Comparison of ENCODE assay signal across 17 mouse cellular contexts in the genomic region with DNA sequence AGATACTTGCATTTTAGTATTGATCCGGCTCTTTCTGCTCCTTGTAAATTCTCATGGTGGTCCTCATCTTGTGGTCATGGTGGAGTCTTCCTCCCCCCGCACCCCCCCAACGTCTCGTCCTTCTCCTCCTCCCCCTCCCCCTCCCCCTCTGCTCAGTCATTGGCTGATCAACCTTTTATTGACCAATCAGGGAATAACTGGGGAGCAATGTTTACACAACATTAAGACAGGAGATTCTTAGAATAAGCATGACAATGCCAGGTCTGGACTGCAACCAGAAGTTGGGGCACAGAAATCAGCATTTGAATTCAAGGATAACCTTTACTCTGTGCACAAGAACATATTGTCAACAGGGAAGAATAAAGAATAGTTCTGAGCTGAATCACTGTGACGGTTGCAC.
"Had no signal": no experiment of that assay in that cellular context is flagged by ENCODE, and none has a peak within 500 bp of the region (broad histone marks: within the 10 kb centered on the region; RNA-seq: fewer than 3 reads in every experiment).

No protein-coding gene starts in this region.

- H3K4me2 ChIP-seq: limb, embryonic 13.5 days; liver, embryonic 11.5 days; liver, embryonic 15.5 days; neural tube, embryonic 13.5 days; stomach, embryonic 15.5 days had no signal

- ATAC-seq: lung, postnatal 0 days had no signal

- H3K9me3 ChIP-seq: liver, embryonic 15.5 days; neural tube, embryonic 13.5 days; stomach, embryonic 15.5 days had no signal

- H3K4me1 ChIP-seq: limb, embryonic 13.5 days; liver, embryonic 15.5 days; stomach, embryonic 15.5 days had no signal

- H3K36me3 ChIP-seq: limb, embryonic 13.5 days; liver, embryonic 15.5 days; neural tube, embryonic 13.5 days; stomach, embryonic 15.5 days had no signal

- H3K27me3 ChIP-seq: limb, embryonic 13.5 days; liver, embryonic 15.5 days; neural tube, embryonic 13.5 days; stomach, embryonic 15.5 days had no signal

- H3K27ac ChIP-seq: limb, embryonic 13.5 days; liver, embryonic 15.5 days; neural tube, embryonic 13.5 days; stomach, embryonic 15.5 days had no signal

- DNase-seq: kidney, adult 9 months; kidney, postnatal 25 days; layer of hippocampus, adult 9-11 months; left cerebral cortex, postnatal 4 days; lung, adult 2 months; lung, postnatal 36 days; midbrain, embryonic 14.5 days; retina, postnatal 1 day; right cerebral cortex, postnatal 14 days; thymus, adult 2 months; thymus, postnatal 36 days had no signal

- H3K9ac ChIP-seq: limb, embryonic 13.5 days; liver, embryonic 15.5 days; neural tube, embryonic 13.5 days; stomach, embryonic 15.5 days had no signal

- H3K4me3 ChIP-seq: limb, embryonic 13.5 days; liver, embryonic 15.5 days; neural tube, embryonic 13.5 days; stomach, embryonic 15.5 days had no signal
